Mouse (Mus musculus) liver, embryonic 13.5 days (tissue): Measurements from ENCODE around the gene Gpc6. TPM values are rescaled to one million over a fixed set of nuclear protein-coding genes. Genes with fewer than 3 reads are reported as not detected.
A peak's percentile ranks its signal among the peaks of the same experiment; 100 is the strongest.
"Not testable (repeated sequence)": the region's sequence is repeated elsewhere in the genome, so short reads cannot be mapped to it uniquely, and the experiment has no call there.

Experiments used
- ATAC-seq: fragments of 200-750 bp; cut with Nextera tagmentation; 2 replicates; pipeline ENCODE4 v1.8.0; 2017; ENCODE audit warnings: low read depth, mild to moderate bottlenecking, moderate number of reproducible peaks, moderate library complexity
- DNase-seq: peaks from one replicate; pipeline ENCODE4 v3.0.0; 2022
- H3K27ac ChIP-seq: fragments of 300-500 bp; sonication (generic); 2 replicates; pipeline ENCODE4 v1.5.1; 2015; ENCODE audit warnings: moderate library complexity, mild to moderate bottlenecking, inconsistent platforms
- H3K27me3 ChIP-seq: fragments of 300-500 bp; sonication (generic); 2 replicates; pipeline ENCODE4 v1.6.1; 2015; ENCODE audit warnings: mild to moderate bottlenecking, inconsistent platforms
- H3K36me3 ChIP-seq: fragments of 300-500 bp; sonication (generic); 2 replicates; pipeline ENCODE4 v1.6.1; 2015; ENCODE audit warnings: mild to moderate bottlenecking, inconsistent platforms
- H3K4me1 ChIP-seq: fragments of 300-500 bp; sonication (generic); replicated peaks from 2 replicates; pipeline ENCODE4 v1.6.1; 2015; ENCODE audit warnings: inconsistent platforms
- H3K4me2 ChIP-seq: fragments of 300-500 bp; sonication (generic); 2 replicates; pipeline ENCODE4 v1.6.1; 2015; ENCODE audit warnings: inconsistent platforms, mild to moderate bottlenecking, moderate library complexity
- H3K4me3 ChIP-seq: fragments of 300-500 bp; sonication (generic); replicated peaks from 2 replicates; pipeline ENCODE4 v1.5.1; 2015; ENCODE audit warnings: mild to moderate bottlenecking, inconsistent platforms
- H3K9ac ChIP-seq: fragments of 300-500 bp; sonication (generic); 2 replicates; pipeline ENCODE4 v1.6.1; 2015; ENCODE audit warnings: mild to moderate bottlenecking, inconsistent platforms
- H3K9me3 ChIP-seq: fragments of 300-500 bp; sonication (generic); replicated peaks from 2 replicates; pipeline ENCODE4 v1.6.1; 2016; ENCODE audit warnings: inconsistent platforms
- WGBS: fragments of 180-500 bp; shearing (Covaris S2); methylation state at CpG from one replicate; pipeline ENCODE4 v1.1.7; 2015; ENCODE audit not compliant: insufficient replicate concordance; 5-methylcytosine and 5-hydroxymethylcytosine counted together
- polyA plus RNA-seq: library from polyadenylated mRNA; unstranded; fragments of >200 nt; fragmentation: Nextera tagmentation; extraction: Ambion mirVana; gene quantifications from 2 replicates; pipeline ENCODE4 v1.2.1, GENCODE M21; 2015

The Gpc6 gene
- polyA plus RNA-seq, 1 experiment from 2014 or later = 3.3 TPM

DNA sequence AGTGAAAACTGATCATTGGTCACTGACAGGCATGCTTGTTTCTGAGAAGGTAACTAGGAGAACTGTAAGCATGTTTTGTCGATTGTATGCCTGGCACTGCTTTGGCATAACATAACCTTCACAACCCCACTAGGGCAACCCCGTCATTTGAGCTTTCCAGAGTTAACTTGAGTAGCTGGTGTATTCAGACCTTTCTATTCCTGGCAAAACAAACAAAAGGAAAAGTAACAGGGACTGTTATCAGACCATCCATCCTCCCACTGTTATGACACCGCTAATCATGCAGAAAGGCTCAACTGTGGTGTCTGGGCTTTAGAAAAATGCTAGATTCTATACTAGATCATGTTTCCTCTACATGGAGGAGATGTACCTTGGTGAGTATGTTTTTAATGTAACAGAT lies 496.1 kb downstream of the Gpc6 start:
- Histone ChIP-seq H3K4me1 (no peaks in the 10 kb centered on the region), H3K4me2 (no peak overlapping the region), H3K27me3 (no peaks in the 10 kb centered on the region), H3K27ac (no peak overlapping the region), H3K36me3 (no peaks in the 10 kb centered on the region), H3K9ac (no peak overlapping the region), H3K4me3 (no peak overlapping the region), H3K9me3 (no peaks in the 10 kb centered on the region)
- DNase-seq (no peak), ATAC-seq (no peak)
- WGBS = 44% methylated on average over 3 of the region's 3 CpGs

DNA sequence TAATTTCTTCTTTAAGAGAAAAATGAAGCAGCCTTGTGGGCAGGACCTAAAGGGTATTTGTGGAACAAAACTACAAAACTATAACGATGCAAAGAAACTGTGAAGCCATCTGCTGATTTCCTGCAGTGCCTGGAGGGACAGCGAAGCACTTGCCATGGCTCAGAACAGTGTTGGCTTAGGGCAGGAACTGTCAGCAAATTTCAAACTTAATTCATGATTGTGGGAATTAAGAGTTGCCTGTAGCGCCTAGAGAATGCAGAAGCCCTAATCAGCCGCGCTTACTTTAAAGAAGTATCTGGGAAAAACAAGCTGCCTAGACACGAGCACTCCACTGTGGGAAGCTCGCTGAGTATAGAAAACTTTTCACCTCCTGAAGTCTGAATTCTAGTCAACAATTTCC lies 501.0 kb downstream of the Gpc6 start:
- no peak overlapping the region for H3K9ac ChIP-seq
- H3K4me1 ChIP-seq = no peaks in the 10 kb centered on the region
- H3K27ac ChIP-seq = no peak overlapping the region
- no peak overlapping the region for H3K4me3 ChIP-seq
- WGBS = 54% methylated on average over 7 of the region's 7 CpGs
- no peaks in the 10 kb centered on the region for H3K36me3 ChIP-seq
- DNase-seq (no peak), ATAC-seq (no peak)
- H3K9me3 ChIP-seq = no peaks in the 10 kb centered on the region
- H3K27me3 ChIP-seq = no peaks in the 10 kb centered on the region
- H3K4me2 ChIP-seq = no peak overlapping the region

DNA sequence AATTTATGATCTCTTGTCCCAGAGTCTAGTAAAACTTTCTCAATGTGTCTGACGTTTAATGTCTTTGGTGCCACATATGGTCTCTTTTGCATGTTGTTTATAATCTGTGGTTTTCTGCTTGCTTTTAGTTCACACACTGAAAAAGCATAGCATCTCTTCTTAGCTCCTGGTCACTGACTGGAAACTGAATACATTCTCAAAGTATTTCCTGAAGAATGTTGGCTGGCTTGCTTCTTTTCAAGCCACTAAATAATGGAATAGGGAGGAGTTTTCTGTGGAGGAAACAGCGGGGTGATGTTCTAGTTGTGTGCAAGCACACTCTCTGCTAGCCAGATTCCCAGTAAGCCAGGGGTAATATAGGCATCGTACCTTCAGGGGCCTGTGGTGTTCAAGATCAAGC lies 502.7 kb downstream of the Gpc6 start:
- DNase-seq (no peak), ATAC-seq (no peak)
- Histone ChIP-seq H3K4me3 (no peak overlapping the region), H3K9me3 (no peaks in the 10 kb centered on the region), H3K36me3 (no peaks in the 10 kb centered on the region), H3K4me2 (no peak overlapping the region), H3K27ac (no peak overlapping the region), H3K4me1 (no peaks in the 10 kb centered on the region), H3K27me3 (no peaks in the 10 kb centered on the region), H3K9ac (no peak overlapping the region)
- 49% methylated on average over 3 of the region's 3 CpGs for WGBS

DNA sequence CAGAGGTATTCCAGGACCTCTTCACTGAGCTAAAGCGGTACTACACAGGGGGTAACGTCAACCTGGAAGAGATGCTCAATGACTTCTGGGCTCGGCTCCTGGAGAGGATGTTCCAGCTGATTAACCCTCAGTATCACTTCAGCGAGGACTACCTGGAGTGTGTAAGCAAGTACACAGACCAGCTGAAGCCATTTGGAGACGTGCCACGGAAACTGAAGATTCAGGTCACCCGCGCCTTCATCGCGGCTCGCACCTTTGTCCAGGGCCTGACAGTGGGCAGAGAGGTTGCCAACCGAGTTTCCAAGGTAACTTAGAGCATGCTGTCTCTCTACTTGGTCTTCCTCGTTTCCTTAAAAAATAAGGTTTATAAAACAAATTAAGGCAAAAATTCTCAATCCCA lies 510.6 kb downstream of the Gpc6 start:
- no peaks in the 10 kb centered on the region for H3K27me3 ChIP-seq
- H3K4me1 ChIP-seq = no peaks in the 10 kb centered on the region
- WGBS = 78% methylated on average over 13 of the region's 13 CpGs
- ATAC-seq (no peak), DNase-seq (no peak)
- no peak overlapping the region for H3K27ac ChIP-seq
- H3K4me2 ChIP-seq = no peak overlapping the region
- H3K9ac ChIP-seq = no peak overlapping the region
- H3K4me3 ChIP-seq = no peak overlapping the region
- H3K9me3 ChIP-seq = no peaks in the 10 kb centered on the region
- H3K36me3 ChIP-seq = no peaks in the 10 kb centered on the region

DNA sequence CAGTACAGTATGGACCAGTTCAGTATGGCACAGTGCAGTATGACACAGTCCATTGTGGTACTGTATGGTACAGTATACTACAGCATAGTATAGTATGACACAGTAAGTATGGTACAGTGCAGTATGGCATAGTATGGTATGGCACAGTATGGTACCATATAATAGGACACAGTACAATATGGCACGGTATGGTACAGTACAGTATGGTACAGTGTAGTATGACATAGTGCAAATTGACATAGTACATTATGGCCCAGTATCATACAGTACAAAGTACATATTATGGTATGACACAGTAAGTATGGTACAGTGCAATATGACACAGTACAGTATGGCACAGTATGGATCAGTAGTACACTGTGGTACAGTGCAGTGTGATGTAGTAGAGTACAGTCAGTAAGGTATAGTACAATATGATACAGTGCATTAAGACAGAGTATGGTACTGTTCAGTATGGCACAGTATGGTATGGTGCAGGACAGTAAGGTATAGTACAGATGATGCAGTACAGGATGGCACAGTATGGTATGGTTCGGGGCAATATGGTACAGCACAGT lies 521.6 kb downstream of the Gpc6 start:
- not testable (repeated sequence) for H3K36me3 ChIP-seq, H3K27me3 ChIP-seq, H3K4me2 ChIP-seq, H3K9me3 ChIP-seq, H3K4me3 ChIP-seq, H3K27ac ChIP-seq, DNase-seq, H3K4me1 ChIP-seq, H3K9ac ChIP-seq
- 69% methylated on average over 2 of the region's 2 CpGs for WGBS
- ATAC-seq = peak; percentile 36

DNA sequence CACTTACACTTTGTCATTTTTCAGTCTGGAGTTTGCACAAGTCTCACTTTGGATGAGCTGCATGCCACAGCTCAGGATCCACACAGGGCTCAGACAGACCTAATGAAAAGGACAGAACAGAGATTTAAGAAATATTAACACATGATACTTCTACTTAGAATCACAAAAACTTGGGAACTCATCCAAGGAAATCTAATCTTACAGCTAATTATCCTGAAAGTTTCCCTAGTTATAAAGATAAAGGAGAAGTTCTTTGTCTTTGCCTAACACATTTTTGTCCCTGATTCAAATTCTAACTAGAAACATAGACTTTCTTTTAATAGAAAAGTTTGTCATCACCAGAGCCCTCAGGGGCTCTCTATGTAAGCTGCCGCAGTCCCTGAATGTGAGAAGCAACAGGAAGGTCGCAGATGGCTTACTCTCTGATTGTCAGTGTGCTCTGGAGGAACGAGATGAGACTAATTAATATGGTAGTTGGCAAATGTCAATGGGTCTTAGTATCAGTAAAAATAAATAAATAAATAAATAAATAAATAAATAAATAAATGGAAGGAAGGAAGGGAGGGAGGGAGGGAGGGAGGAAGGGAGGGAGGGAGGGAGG lies 526.4 kb downstream of the Gpc6 start:
- WGBS = 53% methylated on average over 3 of the region's 3 CpGs
- Histone ChIP-seq H3K4me2 (no peak overlapping the region), H3K9me3 (no peaks in the 10 kb centered on the region), H3K4me1 (no peaks in the 10 kb centered on the region), H3K9ac (no peak overlapping the region), H3K4me3 (no peak overlapping the region), H3K27me3 (no peaks in the 10 kb centered on the region), H3K36me3 (no peaks in the 10 kb centered on the region), H3K27ac (no peak overlapping the region)
- ATAC-seq = no peak
- no peak for DNase-seq

DNA sequence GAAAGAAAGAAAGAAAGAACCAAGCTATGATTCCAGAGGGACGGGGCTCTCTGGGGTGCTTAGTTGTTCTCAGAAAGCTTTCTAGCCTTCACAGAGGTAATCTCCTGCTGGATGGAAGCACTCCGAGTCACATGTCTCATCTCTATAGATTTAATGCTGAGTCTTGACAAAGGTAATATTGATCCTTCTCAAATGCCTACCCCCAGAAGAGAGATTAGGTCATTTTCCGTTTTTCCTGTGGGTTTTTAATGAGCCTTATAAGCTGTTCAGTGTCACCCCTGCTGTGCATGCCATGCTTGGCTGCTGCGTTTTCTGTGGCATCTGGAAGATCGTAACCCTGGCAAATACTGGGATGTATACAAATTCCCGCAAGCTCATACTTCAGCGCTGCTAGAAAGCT lies 527.0 kb downstream of the Gpc6 start:
- no peak overlapping the region for H3K4me3 ChIP-seq
- H3K27ac ChIP-seq = no peak overlapping the region
- ATAC-seq (no peak), DNase-seq (no peak)
- 67% methylated on average over 7 of the region's 7 CpGs for WGBS
- no peaks in the 10 kb centered on the region for H3K4me1 ChIP-seq
- H3K9me3 ChIP-seq = no peaks in the 10 kb centered on the region
- no peaks in the 10 kb centered on the region for H3K27me3 ChIP-seq
- no peak overlapping the region for H3K4me2 ChIP-seq
- H3K9ac ChIP-seq = no peak overlapping the region
- H3K36me3 ChIP-seq = no peaks in the 10 kb centered on the region

DNA sequence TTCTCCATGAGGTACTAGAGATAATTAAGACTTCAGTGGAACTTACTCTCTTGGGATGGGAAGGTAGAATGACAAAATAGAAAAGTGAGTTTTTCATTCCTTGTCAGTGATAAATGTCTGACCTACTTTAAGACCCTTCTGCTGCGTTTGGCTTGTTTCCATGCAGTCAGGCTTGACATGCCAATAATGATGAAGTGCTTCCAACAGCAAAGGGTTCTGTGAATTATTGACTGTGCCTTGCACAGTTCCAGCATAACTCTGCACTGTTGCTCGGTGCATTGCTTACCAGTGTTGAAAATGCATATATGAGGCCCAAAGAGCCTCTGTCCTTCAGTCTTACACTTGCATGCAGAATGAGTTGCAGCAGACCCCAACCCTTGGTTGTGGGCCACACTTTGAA lies 548.3 kb downstream of the Gpc6 start:
- Histone ChIP-seq H3K4me3 (no peak overlapping the region), H3K9me3 (no peaks in the 10 kb centered on the region; the same call in 1 of the 2 replicates), H3K27me3 (no peaks in the 10 kb centered on the region), H3K9ac (no peak overlapping the region), H3K36me3 (no peaks in the 10 kb centered on the region), H3K4me2 (no peak overlapping the region), H3K27ac (no peak overlapping the region), H3K4me1 (no peaks in the 10 kb centered on the region)
- WGBS = 62% methylated on average over 2 of the region's 2 CpGs
- no peak for ATAC-seq
- no peak for DNase-seq

DNA sequence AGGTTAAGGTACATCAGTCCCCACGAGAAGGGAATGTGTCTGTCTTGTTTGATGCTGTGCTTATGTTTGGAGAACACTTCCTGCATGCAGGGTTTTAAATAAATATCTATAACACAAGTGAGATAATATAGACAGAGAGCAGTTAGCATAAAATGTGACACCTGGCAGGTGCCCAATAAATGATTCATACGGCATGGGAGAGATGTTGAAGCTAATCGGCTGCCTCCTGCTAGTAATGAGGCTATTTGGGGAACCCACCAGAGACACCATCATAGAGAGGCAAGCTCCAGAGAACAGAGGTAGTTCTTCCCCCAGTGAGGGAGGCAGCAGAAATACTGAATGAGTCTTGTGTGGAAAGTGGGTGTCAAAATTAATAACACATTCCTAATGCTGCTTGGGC lies 553.8 kb downstream of the Gpc6 start:
- no peak overlapping the region for H3K9ac ChIP-seq
- no peak overlapping the region for H3K27ac ChIP-seq
- no peak overlapping the region for H3K4me2 ChIP-seq
- no peak for ATAC-seq
- WGBS = 51% methylated on average over 3 of the region's 3 CpGs
- DNase-seq = no peak
- H3K4me1 ChIP-seq = no peaks in the 10 kb centered on the region
- no peaks in the 10 kb centered on the region for H3K9me3 ChIP-seq
- no peaks in the 10 kb centered on the region for H3K36me3 ChIP-seq
- H3K27me3 ChIP-seq = no peaks in the 10 kb centered on the region
- H3K4me3 ChIP-seq = no peak overlapping the region

DNA sequence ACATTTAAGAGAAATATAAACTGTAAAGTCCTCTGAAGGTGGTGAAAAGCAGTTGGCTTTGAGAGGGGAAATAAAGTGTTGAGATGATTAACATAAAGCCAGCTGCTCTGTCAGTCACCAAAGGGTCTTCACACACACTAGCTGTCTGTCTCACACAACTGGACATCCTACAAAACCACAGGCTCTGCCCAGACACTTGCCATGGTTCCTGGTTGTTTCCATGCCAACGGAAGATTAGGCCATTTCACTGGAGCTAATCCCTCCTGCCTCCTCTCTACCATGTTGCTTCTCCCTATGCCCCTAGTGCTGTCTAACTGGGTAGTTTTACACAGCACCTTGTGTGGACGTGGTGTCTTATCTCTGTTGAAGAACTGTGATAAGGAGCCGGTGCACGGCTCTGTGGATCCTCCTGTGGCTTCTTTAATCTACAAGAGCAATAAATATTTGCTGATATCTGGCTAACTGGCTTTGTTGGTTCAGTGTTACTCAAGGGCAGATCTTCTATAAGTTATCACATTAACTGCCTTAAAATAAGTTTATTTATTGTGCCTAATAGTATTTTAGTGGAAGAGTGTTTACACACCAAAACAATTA lies 562.1 kb downstream of the Gpc6 start:
- Histone ChIP-seq H3K27me3 (no peaks in the 10 kb centered on the region), H3K9me3 (no peaks in the 10 kb centered on the region), H3K9ac (no peak overlapping the region), H3K27ac (no peak overlapping the region), H3K4me1 (no peaks in the 10 kb centered on the region), H3K4me2 (no peak overlapping the region), H3K36me3 (no peaks in the 10 kb centered on the region), H3K4me3 (no peak overlapping the region)
- DNase-seq = no peak
- ATAC-seq = no peak
- 32% methylated on average over 4 of the region's 4 CpGs for WGBS

DNA sequence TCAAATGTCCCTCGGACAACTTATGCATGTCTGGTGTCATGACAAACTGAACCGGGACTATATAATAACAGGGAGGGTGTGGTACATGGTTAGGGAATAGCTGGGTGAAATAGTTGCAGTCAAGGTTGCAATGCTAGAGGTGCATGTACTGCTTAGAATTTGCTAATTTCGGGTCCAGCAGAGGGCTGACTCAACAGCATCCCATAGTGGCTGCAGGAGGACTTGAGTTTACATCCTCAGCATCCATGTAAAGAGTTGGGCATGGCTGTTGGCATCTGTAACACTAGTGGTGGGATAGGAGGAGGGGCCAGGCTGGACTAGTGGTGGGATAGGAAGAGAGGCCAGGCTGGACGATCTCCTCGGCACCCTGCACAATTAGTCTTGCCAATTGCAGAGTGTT lies 565.4 kb downstream of the Gpc6 start:
- 63% methylated on average over 5 of the region's 5 CpGs for WGBS
- H3K36me3 ChIP-seq = no peaks in the 10 kb centered on the region

DNA sequence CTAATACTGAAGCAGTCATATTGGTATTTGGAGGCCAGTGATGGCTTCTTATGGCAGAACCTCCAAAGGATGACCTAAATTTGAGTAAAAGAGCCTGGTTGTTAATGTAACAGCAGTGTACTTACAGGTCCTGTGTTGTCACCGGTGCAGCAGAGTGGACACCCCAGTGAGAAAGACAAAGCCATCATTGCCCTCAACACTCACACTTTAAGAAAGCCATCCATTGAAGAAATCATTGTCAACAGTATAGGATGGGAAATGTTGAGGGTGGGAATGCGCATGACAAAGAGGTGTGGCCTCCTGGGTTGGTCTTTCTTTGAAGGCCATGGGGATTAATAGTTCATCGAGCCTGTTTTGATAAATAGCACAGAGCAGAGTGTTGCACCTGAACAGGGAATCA lies 570.0 kb downstream of the Gpc6 start:
- no peaks in the 10 kb centered on the region for H3K36me3 ChIP-seq
- H3K27me3 ChIP-seq = no peaks in the 10 kb centered on the region
- no peak overlapping the region for H3K4me2 ChIP-seq
- no peak overlapping the region for H3K4me3 ChIP-seq
- H3K9ac ChIP-seq = no peak overlapping the region
- ATAC-seq (no peak), DNase-seq (no peak)
- no peak overlapping the region for H3K27ac ChIP-seq
- H3K9me3 ChIP-seq = no peaks in the 10 kb centered on the region
- 58% methylated on average over 3 of the region's 3 CpGs for WGBS
- no peaks in the 10 kb centered on the region for H3K4me1 ChIP-seq

More for the DNA sequence above, 565.4 kb downstream of the Gpc6 start:
- H3K4me2 ChIP-seq = no peak overlapping the region
- H3K4me1 ChIP-seq = no peaks in the 10 kb centered on the region
- DNase-seq = no peak
- no peak for ATAC-seq
- no peaks in the 10 kb centered on the region for H3K9me3 ChIP-seq
- H3K27me3 ChIP-seq = no peaks in the 10 kb centered on the region
- H3K9ac ChIP-seq = no peak overlapping the region
- no peak overlapping the region for H3K27ac ChIP-seq
- H3K4me3 ChIP-seq = no peak overlapping the region
